Mouse (Mus musculus) myocyte (in vitro differentiated cells): Measurements from ENCODE around the gene Zc3h10.

Experiments
- CEBPB ChIP-seq: IDR thresholded peaks from 2 replicates; pipeline ENCODE4 v1.6.1; 2011; ENCODE audit warnings: mild to moderate bottlenecking, moderate library complexity; ENCODE audit not compliant: poor library complexity, insufficient read depth, severe bottlenecking
- E2F4 ChIP-seq: IDR thresholded peaks from one replicate; pipeline ENCODE4 v1.6.1; 2011; ENCODE audit warnings: mild to moderate bottlenecking, control low read depth, moderate library complexity; ENCODE audit not compliant: insufficient read depth
- MAX ChIP-seq: IDR thresholded peaks from one replicate; pipeline ENCODE4 v1.6.1; 2011; ENCODE audit warnings: low read depth, mild to moderate bottlenecking, control low read depth
- MYOD1 ChIP-seq, 3 experiments: IDR thresholded peaks; one replicate each; pipeline ENCODE4 v1.6.1; 2011; ENCODE audit warnings: control low read depth in 2 of 3, low read depth in 2 of 3, mild to moderate bottlenecking in 2 of 3, moderate library complexity in 1 of 3; ENCODE audit not compliant: insufficient read length in 2 of 3, control insufficient read depth in 1 of 3
- MYOG ChIP-seq, 3 experiments: IDR thresholded peaks; one replicate each; pipeline ENCODE4 v1.6.1; 2011; ENCODE audit warnings: control low read depth in 2 of 3, low read depth in 2 of 3, mild to moderate bottlenecking in 2 of 3; ENCODE audit not compliant: insufficient read length in 2 of 3, control insufficient read depth in 1 of 3, insufficient read depth in 1 of 3
- POLR2A ChIP-seq: IDR thresholded peaks from one replicate; pipeline ENCODE4 v1.6.1; 2011; ENCODE audit warnings: low read depth, mild to moderate bottlenecking, control low read depth, moderate library complexity; ENCODE audit not compliant: insufficient read length
- POLR2AphosphoS2 ChIP-seq: IDR thresholded peaks from one replicate; pipeline ENCODE4 v1.6.1; 2011; ENCODE audit warnings: low read depth, control low read depth; ENCODE audit not compliant: insufficient read length
- REST ChIP-seq: IDR thresholded peaks from one replicate; pipeline ENCODE4 v1.6.1; 2011; ENCODE audit warnings: mild to moderate bottlenecking, control low read depth, moderate library complexity; ENCODE audit not compliant: insufficient read depth, insufficient read length
- SRF ChIP-seq: IDR thresholded peaks from one replicate; pipeline ENCODE4 v1.6.1; 2011; ENCODE audit warnings: low read depth; ENCODE audit not compliant: control insufficient read depth, insufficient read length
- TCF12 ChIP-seq: IDR thresholded peaks from one replicate; pipeline ENCODE4 v1.6.1; 2011; ENCODE audit warnings: mild to moderate bottlenecking, control low read depth; ENCODE audit not compliant: poor library complexity, insufficient read depth, severe bottlenecking
- TCF3 ChIP-seq: IDR thresholded peaks from one replicate; pipeline ENCODE4 v1.6.1; 2011; ENCODE audit warnings: low read depth, control low read depth; ENCODE audit not compliant: insufficient read length
- USF1 ChIP-seq: IDR thresholded peaks from one replicate; pipeline ENCODE4 v1.6.1; 2011; ENCODE audit warnings: low read depth, mild to moderate bottlenecking, control low read depth, moderate library complexity

- TF ChIP-seq POLR2A (no peak), MAX (no peak), TCF12 (no peak), TCF3 (no peak), MYOD1 (IDR thresholded peaks at IDR 0.05; ENCODE audit: control insufficient read depth in 1 of 3, insufficient read length in 2 of 3, low read depth in 2 of 3) (no peak), POLR2AphosphoS2 (no peak), REST (no peak), E2F4 (no peak), USF1 (no peak), SRF (no peak), CEBPB (no peak), MYOG (IDR thresholded peaks at IDR 0.05; ENCODE audit: control insufficient read depth in 1 of 3, insufficient read depth in 1 of 3, insufficient read length in 2 of 3, low read depth in 2 of 3) (no peak)
These were observed 3.4 kb downstream of the Zc3h10 start for GRCm38 (mm10) chr10:128544151-128544657.
